Mouse (Mus musculus) midbrain, embryonic 14.5 days (tissue): ENCODE measurements at regions not wholly inside any gene's neighbourhood (a gene's known extent, or its start where the extent isn't known, plus 50 kb on each side); places are given as distances from the start of the nearest gene placed in this dataset.

Source experiments
- ATAC-seq: fragments of 200-750 bp; cut with Nextera tagmentation; 2 replicates; pipeline ENCODE4 v1.8.0; 2017; ENCODE audit warnings: moderate number of reproducible peaks, moderate library complexity; ENCODE audit not compliant: low FRiP score, low TSS enrichment
- DNase-seq: peaks from one replicate; pipeline ENCODE4 v3.0.0-alpha.2; 2015
- H3K27ac ChIP-seq: fragments of 300-500 bp; sonication (generic); replicated peaks from 2 replicates; pipeline ENCODE4 v1.5.1; 2014; ENCODE audit warnings: mild to moderate bottlenecking, low read depth, low read length, moderate library complexity
- H3K27me3 ChIP-seq: fragments of 300-500 bp; sonication (generic); 2 replicates; pipeline ENCODE4 v1.6.1; 2014; ENCODE audit warnings: low read length, control low read depth, mixed read lengths; ENCODE audit not compliant: control insufficient read depth, insufficient read depth
- H3K36me3 ChIP-seq: fragments of 300-500 bp; sonication (generic); 2 replicates; pipeline ENCODE4 v1.6.1; 2014; ENCODE audit warnings: low read length, control low read depth; ENCODE audit not compliant: control insufficient read depth, insufficient read depth
- H3K4me1 ChIP-seq: fragments of 300-500 bp; sonication (generic); 2 replicates; pipeline ENCODE4 v1.6.1; 2014; ENCODE audit warnings: mild to moderate bottlenecking, antibody characterized with exemption, low read length, control low read depth; ENCODE audit not compliant: control insufficient read depth, insufficient read depth
- H3K4me2 ChIP-seq: fragments of 300-500 bp; sonication (generic); 2 replicates; pipeline ENCODE4 v1.6.1; 2014; ENCODE audit warnings: mild to moderate bottlenecking, low read length, moderate library complexity
- H3K4me3 ChIP-seq: fragments of 300-500 bp; sonication (generic); replicated peaks from 2 replicates; pipeline ENCODE4 v1.5.1; 2014; ENCODE audit warnings: low read depth, low read length
- H3K9ac ChIP-seq: fragments of 300-500 bp; sonication (generic); replicated peaks from 2 replicates; pipeline ENCODE4 v1.6.1; 2014; ENCODE audit warnings: mild to moderate bottlenecking, low read length, moderate library complexity
- H3K9me3 ChIP-seq: fragments of 300-500 bp; sonication (generic); 2 replicates; pipeline ENCODE4 v1.6.1; 2016; ENCODE audit warnings: low read length, control low read depth, mixed read lengths; ENCODE audit not compliant: control insufficient read depth
- WGBS: fragments of 180-500 bp; shearing (Covaris S2); extraction: QIAGEN DNeasy Blood & Tissue Kit; methylation state at CpG from one replicate; pipeline ENCODE4 v1.1.7; 2014; 5-methylcytosine and 5-hydroxymethylcytosine counted together

- ATAC-seq (no peak), DNase-seq (peak; percentile 34)
- Histone ChIP-seq H3K4me2 (no peak overlapping the region), H3K27ac (no peak overlapping the region), H3K9me3 (no peaks in the 10 kb centered on the region), H3K4me3 (no peak overlapping the region), H3K9ac (no peak overlapping the region), H3K4me1 (no peaks in the 10 kb centered on the region), H3K36me3 (no peaks in the 10 kb centered on the region), H3K27me3 (no peaks in the 10 kb centered on the region)
These were observed 698.5 kb downstream of the Triml1 start for GRCm38 (mm10) chr8:42442786-42443185.

GRCm38 (mm10) chr8:42402632-42403031, 738.7 kb downstream of the Triml1 start:
- Histone ChIP-seq H3K4me2 (no peak overlapping the region), H3K4me1 (no peaks in the 10 kb centered on the region), H3K27ac (no peak overlapping the region), H3K9ac (no peak overlapping the region), H3K9me3 (no peaks in the 10 kb centered on the region), H3K36me3 (no peaks in the 10 kb centered on the region), H3K4me3 (no peak overlapping the region), H3K27me3 (no peaks in the 10 kb centered on the region)
- ATAC-seq (no peak), DNase-seq (no peak)
- WGBS = 71% methylated on average over 2 of the region's 2 CpGs

GRCm38 (mm10) chr8:42396886-42397285, 744.4 kb downstream of the Triml1 start:
- no peaks in the 10 kb centered on the region for H3K4me1 ChIP-seq
- H3K4me2 ChIP-seq = no peak overlapping the region
- no peaks in the 10 kb centered on the region for H3K9me3 ChIP-seq
- 79% methylated on average over 3 of the region's 3 CpGs for WGBS
- no peaks in the 10 kb centered on the region for H3K27me3 ChIP-seq
- H3K36me3 ChIP-seq = no peaks in the 10 kb centered on the region
- no peak overlapping the region for H3K4me3 ChIP-seq
- ATAC-seq = no peak
- DNase-seq = no peak
- no peak overlapping the region for H3K27ac ChIP-seq
- H3K9ac ChIP-seq = no peak overlapping the region

- 58% methylated on average over 3 of the region's 3 CpGs for whole genome bisulfite sequencing
- no peak for DNase-seq
These were observed 752.5 kb downstream of the Triml1 start for GRCm38 (mm10) chr8:42388816-42389215.

GRCm38 (mm10) chr8:42348073-42348603, 793.1 kb downstream of the Triml1 start:
- ATAC-seq = no peak
- WGBS = 84% methylated on average over 3 of the region's 3 CpGs

More at GRCm38 (mm10) chr8:42388816-42389215, 752.5 kb downstream of the Triml1 start:
- Histone ChIP-seq H3K4me2 (no peak overlapping the region), H3K27me3 (no peaks in the 10 kb centered on the region), H3K36me3 (no peaks in the 10 kb centered on the region), H3K27ac (no peak overlapping the region), H3K4me3 (no peak overlapping the region), H3K4me1 (no peaks in the 10 kb centered on the region), H3K9me3 (no peaks in the 10 kb centered on the region), H3K9ac (no peak overlapping the region)
- ATAC-seq = no peak

GRCm38 (mm10) chr8:42334708-42335107, 806.6 kb downstream of the Triml1 start:
- Histone ChIP-seq H3K27me3 (no peaks in the 10 kb centered on the region), H3K9me3 (no peaks in the 10 kb centered on the region), H3K4me2 (no peak overlapping the region), H3K36me3 (no peaks in the 10 kb centered on the region), H3K4me3 (no peak overlapping the region), H3K4me1 (no peaks in the 10 kb centered on the region), H3K9ac (no peak overlapping the region), H3K27ac (no peak overlapping the region)
- WGBS = 82% methylated on average over 9 of the region's 9 CpGs
- DNase-seq = no peak
- ATAC-seq = no peak

More at GRCm38 (mm10) chr8:42348073-42348603, 793.1 kb downstream of the Triml1 start:
- Histone ChIP-seq H3K36me3 (no peaks in the 10 kb centered on the region), H3K9ac (no peak overlapping the region), H3K4me2 (no peak overlapping the region), H3K4me3 (no peak overlapping the region), H3K4me1 (no peaks in the 10 kb centered on the region), H3K9me3 (no peaks in the 10 kb centered on the region), H3K27ac (no peak overlapping the region), H3K27me3 (no peaks in the 10 kb centered on the region)
- peak; percentile 29 for DNase-seq

- H3K9ac ChIP-seq = no peak overlapping the region
- H3K4me3 ChIP-seq = no peak overlapping the region
- no peaks in the 10 kb centered on the region for H3K4me1 ChIP-seq
- no peaks in the 10 kb centered on the region for H3K27me3 ChIP-seq
- no peak overlapping the region for H3K4me2 ChIP-seq
- H3K36me3 ChIP-seq = no peaks in the 10 kb centered on the region
- 81% methylated on average over 4 of the region's 4 CpGs for WGBS
- H3K27ac ChIP-seq = no peak overlapping the region
- ATAC-seq (no peak), DNase-seq (peak; percentile 2)
- H3K9me3 ChIP-seq = no peaks in the 10 kb centered on the region
These were observed 816.6 kb downstream of the Triml1 start for GRCm38 (mm10) chr8:42324663-42325062.

- DNase-seq = no peak
- H3K9me3 ChIP-seq = no peaks in the 10 kb centered on the region
- H3K4me3 ChIP-seq = no peak overlapping the region
- no peak for ATAC-seq
- H3K27me3 ChIP-seq = no peaks in the 10 kb centered on the region
- H3K4me2 ChIP-seq = no peak overlapping the region
- no peak overlapping the region for H3K9ac ChIP-seq
- no peak overlapping the region for H3K27ac ChIP-seq
- H3K36me3 ChIP-seq = no peaks in the 10 kb centered on the region
- no peaks in the 10 kb centered on the region for H3K4me1 ChIP-seq
These were observed 818.4 kb downstream of the Triml1 start for GRCm38 (mm10) chr8:42322862-42323261.

- H3K9me3 ChIP-seq = no peaks in the 10 kb centered on the region
- no peak overlapping the region for H3K4me3 ChIP-seq
- no peaks in the 10 kb centered on the region for H3K4me1 ChIP-seq
- H3K9ac ChIP-seq = no peak overlapping the region
- no peaks in the 10 kb centered on the region for H3K36me3 ChIP-seq
- DNase-seq (no peak), ATAC-seq (no peak)
- no peaks in the 10 kb centered on the region for H3K27me3 ChIP-seq
- 92% methylated on average over 1 of the region's 1 CpGs for WGBS
- H3K27ac ChIP-seq = no peak overlapping the region
- no peak overlapping the region for H3K4me2 ChIP-seq
These were observed 830.2 kb downstream of the Triml1 start for GRCm38 (mm10) chr8:42311060-42311459.
